Mouse (Mus musculus): ENCODE results near the gene Mab21l1.

GRCm38 (mm10) chr3:55785266-55785980 lies 3.1 kb downstream of the Mab21l1 start:
- no peak for TF ChIP-seq ZNF384 (IDR thresholded peaks at IDR 0.05; ENCODE audit: low read depth, low read length)
- no peak for TF ChIP-seq HCFC1 (IDR thresholded peaks at IDR 0.05; ENCODE audit: borderline replicate concordance, insufficient read depth, low read length)
- no peak for TF ChIP-seq CHD2 (IDR thresholded peaks at IDR 0.05; ENCODE audit: low read depth, low read length)
- TF ChIP-seq ZC3H11A (IDR thresholded peaks at IDR 0.05; ENCODE audit: borderline replicate concordance, low read depth, low read length): no peak
- no peak for TF ChIP-seq MAFK (IDR thresholded peaks at IDR 0.05; ENCODE audit: insufficient read depth, low read depth, low read length)

Data from ES-E14 (cell line).